Mouse (Mus musculus): ENCODE data around the gene Vmo1.
A peak's percentile ranks its signal among the peaks of the same experiment; 100 is the strongest.

DNA sequence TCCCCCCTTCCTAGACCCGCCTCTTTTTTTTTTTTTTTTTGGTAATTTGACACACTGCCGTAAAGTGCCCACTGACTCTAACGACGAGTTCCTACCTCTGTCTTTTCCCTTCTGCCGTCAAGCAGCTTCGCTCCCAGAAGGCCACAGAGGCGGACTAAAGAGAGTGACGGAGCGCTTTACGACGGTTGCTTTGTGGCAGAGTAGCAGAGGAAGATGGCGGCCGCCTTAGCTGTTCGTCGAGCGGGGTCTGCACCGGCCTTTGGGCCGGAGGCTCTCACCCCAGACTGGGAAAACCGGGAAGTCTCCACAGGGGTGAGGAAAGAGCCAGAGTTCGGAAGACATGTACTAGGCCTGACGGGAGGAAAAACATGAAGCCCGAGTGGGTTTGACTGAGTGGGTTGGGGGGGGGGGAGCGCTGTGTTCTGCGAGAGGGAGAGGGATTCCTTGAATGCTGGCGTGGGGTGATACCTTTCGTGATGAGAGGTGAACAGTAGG, 10.8 kb upstream of the Vmo1 start, which contains the start of gene Psmb6:
- TF ChIP-seq POLR2A (IDR thresholded peaks at IDR 0.05; ENCODE audit: borderline replicate concordance, insufficient read depth, low read length) (peak; percentile 84; the same call in 1 of the 2 replicates), CTCF (IDR thresholded peaks at IDR 0.05; ENCODE audit: borderline replicate concordance, insufficient read depth, low read depth, low read length) (no peak)

Data from cerebellum, adult 2 months (tissue).